Mouse (Mus musculus) layer of hippocampus, postnatal 36 days (tissue): ENCODE results near the gene Zfp54. TPM values are rescaled to one million over a fixed set of nuclear protein-coding genes. Genes with fewer than 3 reads are reported as not detected.
"Not testable (repeated sequence)": the region's sequence is repeated elsewhere in the genome, so short reads cannot be mapped to it uniquely, and the experiment has no call there.

ENCODE experiments used
- DNase-seq, 2 experiments: peaks; one replicate each; pipeline ENCODE4 v3.0.0; 2022
- total RNA-seq, 2 experiments: library from RNA; stranded (reverse); gene quantifications; 2 replicates each; pipeline ENCODE4 v1.2.3; 2021

Zfp54 gene
- 1 to 10 TPM in 1 of 2 experiments, under 1 TPM in 1; 0.86 to 1.2 TPM for total RNA-seq

DNA sequence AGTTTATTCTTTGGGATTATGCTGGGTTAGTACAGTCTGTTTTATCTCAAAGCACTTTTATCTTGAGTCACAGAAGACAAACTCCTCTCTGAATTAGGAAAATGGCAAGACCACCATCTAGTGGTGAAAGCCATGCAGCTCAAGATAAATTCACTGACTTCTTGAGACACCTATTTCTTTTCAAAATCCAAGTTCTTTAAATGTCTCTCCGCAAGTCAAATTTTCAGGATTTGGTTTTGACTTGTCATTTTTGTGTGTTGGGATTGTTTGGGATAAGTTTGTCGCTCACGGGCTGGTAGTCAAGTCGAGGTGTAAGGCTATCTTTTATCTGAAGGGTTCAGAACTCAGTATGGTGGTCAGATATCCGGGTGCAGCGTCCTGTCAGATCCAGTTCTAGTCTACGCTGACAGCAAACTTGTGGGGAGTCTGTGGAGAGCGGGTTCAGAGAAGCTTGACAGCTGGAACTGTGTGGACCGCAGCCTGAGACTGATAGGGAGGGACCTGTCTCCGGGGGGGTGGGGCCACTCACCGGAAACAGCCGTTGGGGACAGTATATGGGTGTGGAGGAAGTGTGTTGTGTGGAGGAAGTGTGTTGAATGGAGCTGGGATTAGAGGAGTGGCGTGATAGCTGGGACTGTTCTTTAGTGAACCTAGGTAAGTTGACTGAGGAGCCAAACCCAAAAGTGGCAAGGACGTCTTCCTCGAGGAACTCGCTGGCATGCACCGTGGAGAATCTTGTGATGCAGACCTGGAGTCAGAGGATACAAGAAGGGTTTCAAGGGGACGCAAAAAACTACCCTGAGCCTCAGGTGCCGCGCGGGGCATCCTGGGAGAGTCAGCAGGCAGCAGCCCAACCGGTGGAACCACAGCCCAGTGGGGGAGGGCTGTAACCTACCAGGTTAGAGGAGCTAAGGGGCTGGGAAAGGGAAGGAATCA, at the start of gene Zfp54:
Gene Zfp54, plus strand, starts transcription at position 564 of the 936 bp plus-strand sequence.
- peak; percentile 14 to 17 for DNase-seq

DNA sequence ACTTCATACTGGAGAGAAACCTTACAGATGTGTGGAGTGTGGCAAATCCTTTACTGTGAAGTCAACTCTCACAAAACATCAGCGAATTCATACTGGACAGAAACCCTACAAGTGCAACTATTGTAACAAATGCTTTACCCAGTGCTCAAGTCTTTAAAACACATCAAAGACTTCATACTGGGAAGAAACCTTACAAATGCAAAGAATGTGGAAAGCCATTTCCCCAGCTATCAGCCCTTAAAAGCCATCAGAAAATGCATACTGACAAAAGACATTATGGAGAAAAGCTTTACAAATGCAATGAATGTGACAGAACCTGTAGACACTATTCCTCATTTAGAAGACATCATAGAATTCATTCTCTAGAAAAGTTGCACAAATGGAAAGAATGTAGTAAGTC, 47.7 kb upstream of the Zfp54 start:
- no peak for DNase-seq

DNA sequence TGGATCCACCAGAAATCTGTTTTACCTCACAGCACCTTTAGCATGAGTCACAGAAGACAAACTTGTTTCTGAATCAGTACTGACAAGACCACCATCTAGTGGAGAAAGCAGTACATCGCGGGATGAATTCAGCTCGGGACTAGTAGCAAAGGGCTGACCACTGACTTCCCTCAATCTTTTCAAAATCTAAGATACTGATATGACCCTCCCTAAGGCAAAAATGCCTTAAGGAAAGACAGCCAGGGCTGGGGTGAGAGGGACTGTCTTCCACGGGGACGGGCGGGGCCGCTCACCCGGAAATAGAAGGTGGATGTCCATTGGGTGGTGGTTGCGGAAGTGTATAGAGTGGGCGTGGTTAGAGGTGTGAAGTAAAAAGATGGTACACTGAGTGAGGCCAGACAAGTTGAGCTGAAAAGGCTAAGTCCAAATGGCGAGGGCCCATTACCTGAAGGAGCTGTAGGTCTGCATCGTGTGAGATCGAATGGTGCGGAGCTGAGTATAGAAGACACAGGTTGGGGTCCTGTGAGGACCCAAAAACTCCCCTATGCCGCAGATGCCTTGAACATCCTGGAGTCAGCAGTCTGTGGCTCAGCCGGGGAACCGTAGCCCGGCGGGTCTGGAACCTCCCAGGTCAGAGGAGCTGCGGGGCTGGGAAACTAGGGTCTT, 39.5 kb upstream of the Zfp54 start, which contains the start of gene Zfp677:
Gene Zfp677, plus strand, starts transcription at position 358 of the 666 bp plus-strand sequence.
- peak; percentile 34 to 53 for DNase-seq

- no peak for DNase-seq
Observed at GRCm38 (mm10) chr17:21384057-21384411, 39.0 kb upstream of the Zfp54 start.

- not testable (repeated sequence) for DNase-seq
Observed at GRCm38 (mm10) chr17:21438806-21439400, 15.9 kb downstream of the Zfp54 start.

DNA sequence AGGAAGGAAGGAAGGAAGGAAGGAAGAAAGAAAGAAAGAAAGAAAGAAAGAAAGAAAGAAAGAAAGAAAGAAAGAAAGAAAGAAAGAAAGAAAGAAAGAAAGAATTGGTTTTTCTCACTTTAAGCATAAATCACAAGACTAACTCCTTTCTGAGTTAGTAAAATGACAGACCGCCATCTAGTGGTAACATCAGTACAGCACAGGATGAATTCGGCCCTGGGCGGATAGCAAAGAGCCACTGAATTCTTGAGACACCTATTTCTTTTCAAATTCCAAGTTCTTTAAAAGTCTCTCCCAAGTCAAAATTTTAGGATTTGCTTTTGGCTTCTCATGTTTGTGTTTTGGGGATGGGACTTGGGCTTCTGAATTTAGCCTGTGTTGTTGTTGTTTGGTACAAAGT, 26.6 kb downstream of the Zfp54 start:
- peak; percentile 54 to 55 for DNase-seq

GRCm38 (mm10) chr17:21450138-21450704, 27.2 kb downstream of the Zfp54 start, which contains the start of gene Zfp51:
TSS of gene Zfp51 (plus strand) at chr17:21450374.
- peak; percentile 85 to 88 for DNase-seq

DNA sequence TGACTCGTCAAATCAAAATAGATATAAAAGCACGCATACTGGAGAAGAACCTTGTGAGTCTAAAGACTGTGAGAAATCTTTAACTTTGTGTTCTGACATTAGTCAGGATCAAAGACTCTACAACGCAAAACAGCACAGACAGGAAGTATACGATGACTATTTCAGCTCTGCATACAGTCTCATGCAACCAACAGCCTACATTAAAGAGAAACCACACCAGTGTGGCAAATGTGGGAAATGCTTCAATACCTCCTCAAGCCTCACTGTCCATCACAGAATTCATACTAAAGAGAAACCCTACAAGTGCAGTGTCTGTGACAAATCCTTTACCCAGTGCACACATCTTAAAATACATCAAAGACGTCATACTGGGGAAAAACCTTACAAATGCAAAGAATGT, 40.5 kb downstream of the Zfp54 start:
- DNase-seq: no peak

- no peak for DNase-seq
Observed at GRCm38 (mm10) chr17:21472032-21472652, 49.1 kb downstream of the Zfp54 start.

- no peak for DNase-seq
Observed at GRCm38 (mm10) chr17:21472653-21473307, 49.8 kb downstream of the Zfp54 start.

DNA sequence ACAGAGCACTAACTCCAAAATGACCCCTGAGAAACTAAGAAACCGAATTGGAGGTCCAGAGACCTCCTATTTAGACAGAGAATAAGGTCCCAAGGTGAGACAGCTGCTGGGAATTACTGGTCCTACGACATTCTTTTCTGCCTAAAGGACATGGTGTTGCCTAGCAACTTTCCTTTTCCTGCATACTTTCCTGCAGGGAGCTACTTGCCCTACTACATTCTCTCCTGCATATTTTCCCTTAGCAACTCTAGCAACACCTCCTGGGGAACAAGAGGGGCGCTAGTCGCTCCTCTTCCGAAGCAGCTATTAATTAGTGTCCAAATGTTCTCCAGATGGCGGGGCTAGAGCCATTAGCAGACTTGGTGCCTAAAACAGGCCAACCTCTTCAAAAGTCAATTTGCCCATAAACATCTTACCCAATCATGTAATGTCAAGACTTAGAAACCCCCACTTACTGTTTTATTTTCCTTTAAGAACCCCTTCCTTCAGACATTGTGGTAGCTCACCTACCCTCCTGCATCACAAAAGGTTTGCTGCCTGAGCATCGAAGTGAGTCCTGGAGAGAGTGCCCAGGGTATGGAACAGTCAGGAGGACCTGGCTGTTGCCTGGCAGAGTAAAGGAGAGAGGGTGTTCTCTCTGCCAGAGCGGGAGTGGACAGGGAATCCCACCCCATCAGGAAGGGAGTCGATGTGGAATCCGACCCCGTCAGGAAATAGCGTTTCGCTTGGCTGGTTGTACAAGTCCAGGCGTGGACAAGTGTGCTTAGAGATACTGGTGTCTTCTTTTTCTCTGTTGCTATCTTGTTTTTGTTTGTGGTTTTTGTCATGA, 50.5 kb downstream of the Zfp54 start:
- DNase-seq: no peak

- DNase-seq: not testable (repeated sequence)
Observed at GRCm38 (mm10) chr17:21474729-21475128, 51.7 kb downstream of the Zfp54 start.

DNA sequence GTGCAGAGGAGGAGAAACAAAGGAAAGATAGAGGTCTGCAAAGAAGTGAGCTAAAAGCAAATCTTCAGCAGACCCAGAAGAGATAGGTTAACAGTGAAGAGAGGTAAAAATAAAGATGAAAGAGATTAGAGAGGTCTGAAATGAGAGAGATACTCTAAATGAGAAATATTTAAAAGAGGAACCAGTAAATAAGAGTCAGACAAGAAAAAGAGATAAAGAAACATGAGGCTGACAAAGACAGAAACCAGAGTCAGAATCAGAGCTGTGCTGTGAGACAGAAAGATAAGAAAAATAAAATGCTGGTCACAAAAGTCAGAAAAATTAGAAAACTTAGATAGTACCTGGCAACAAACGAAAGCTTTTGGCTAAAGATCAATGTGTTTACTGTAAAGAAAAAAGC, 52.3 kb downstream of the Zfp54 start:
- DNase-seq: not testable (repeated sequence)

DNA sequence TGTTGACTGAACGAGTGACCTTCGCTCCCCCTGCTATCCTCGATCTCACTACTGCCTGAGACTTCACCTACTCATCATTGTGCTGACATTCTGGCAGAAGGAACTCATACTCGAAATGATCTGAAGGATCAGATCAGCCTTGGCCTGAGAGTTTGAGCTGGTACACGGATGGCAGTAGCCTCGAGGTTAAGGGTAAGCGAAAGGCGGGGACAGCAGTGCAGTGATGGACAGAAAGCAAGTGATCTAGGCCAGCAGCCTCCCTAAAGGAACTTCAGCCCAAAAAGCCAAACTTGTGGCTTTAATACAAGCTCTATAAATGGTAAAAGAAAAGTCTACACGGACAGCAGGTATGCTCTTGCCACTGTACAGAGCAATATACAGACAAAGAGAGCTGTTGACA, 53.3 kb downstream of the Zfp54 start:
- not testable (repeated sequence) for DNase-seq

- not testable (repeated sequence) for DNase-seq
Observed at GRCm38 (mm10) chr17:21478103-21478777, 55.2 kb downstream of the Zfp54 start.

Other genes with a start within 250 kb of the Zfp54 start
- gene Vmn1r234, start 197.1 kb upstream of the Zfp54 start, total RNA-seq: not detected
- not detected for gene Vmn1r235, start 166.8 kb upstream of the Zfp54 start, total RNA-seq
- gene Vmn1r236, start 140.3 kb upstream of the Zfp54 start, total RNA-seq: not detected
- gene Vmn1r237, start 111.4 kb upstream of the Zfp54 start, total RNA-seq: not detected
- 1 to 10 TPM; 1.6 to 1.9 TPM for gene Zfp677, start 39.5 kb upstream of the Zfp54 start, total RNA-seq
- gene Zfp51, start 27.1 kb downstream of the Zfp54 start, total RNA-seq: 1 to 10 TPM; 3.4 to 4.2 TPM
- 1 to 10 TPM; 4.3 to 4.7 TPM for gene Zfp53, start 65.8 kb downstream of the Zfp54 start, total RNA-seq
- 1 to 10 TPM; 7.5 to 8.9 TPM for gene Zfp52, start 112.3 kb downstream of the Zfp54 start, total RNA-seq
- 10 to 100 TPM; 11.8 to 12.7 TPM for gene Zfp948, start 143.8 kb downstream of the Zfp54 start, total RNA-seq
- 1 to 10 TPM; 8.4 to 9.2 TPM for gene Zfp983, start 227.4 kb downstream of the Zfp54 start, total RNA-seq